ENCODE assay signal across 34 mouse cellular contexts in genomic region chr12:3188137-3188536, GRCm38 (mm10).
"Had no signal": no experiment of that assay in that cellular context is flagged by ENCODE, and none has a peak within 500 bp of the region (broad histone marks: within the 10 kb centered on the region; RNA-seq: fewer than 3 reads in every experiment).

No protein-coding gene starts in this region.

- H3K36me3 ChIP-seq: heart, embryonic 10.5 days; heart, embryonic 12.5 days; heart, embryonic 13.5 days; heart, embryonic 15.5 days; hindbrain, embryonic 10.5 days; hindbrain, embryonic 12.5 days; hindbrain, embryonic 13.5 days; hindbrain, embryonic 15.5 days; intestine, embryonic 15.5 days; kidney, embryonic 15.5 days had no signal

- ATAC-seq: hindbrain, embryonic 16.5 days; hindbrain, postnatal 0 days; inflammation-experienced regulatory T-cells, adult 6 months; intestine, embryonic 15.5 days; intestine, embryonic 16.5 days; intestine, postnatal 0 days had no signal

- H3K27me3 ChIP-seq: heart, embryonic 12.5 days; heart, embryonic 13.5 days; heart, embryonic 15.5 days; hindbrain, embryonic 12.5 days; hindbrain, embryonic 13.5 days; hindbrain, embryonic 15.5 days; intestine, embryonic 15.5 days; kidney, embryonic 15.5 days had no signal

- H3K27ac ChIP-seq: heart, embryonic 10.5 days; heart, embryonic 13.5 days; heart, embryonic 15.5 days; hindbrain, embryonic 10.5 days; hindbrain, embryonic 12.5 days; hindbrain, embryonic 13.5 days; hindbrain, embryonic 14.5 days; hindbrain, embryonic 15.5 days; hindbrain, postnatal 0 days; intestine, embryonic 15.5 days; kidney, embryonic 15.5 days; kidney, postnatal 0 days; layer of hippocampus, adult 2 months; left cerebral cortex, adult 2 months had no signal

- H3K4me3 ChIP-seq: heart, embryonic 10.5 days; heart, embryonic 12.5 days; heart, embryonic 13.5 days; heart, embryonic 15.5 days; hindbrain, embryonic 10.5 days; hindbrain, embryonic 12.5 days; hindbrain, embryonic 13.5 days; hindbrain, embryonic 15.5 days; intestine, embryonic 15.5 days; kidney, embryonic 15.5 days; layer of hippocampus, adult 2 months; left cerebral cortex, adult 2 months had no signal

- H3K4me1 ChIP-seq: heart, embryonic 10.5 days; heart, embryonic 12.5 days; heart, embryonic 13.5 days; heart, embryonic 15.5 days; hindbrain, embryonic 10.5 days; hindbrain, embryonic 12.5 days; hindbrain, embryonic 13.5 days; hindbrain, embryonic 15.5 days; intestine, embryonic 15.5 days; kidney, embryonic 15.5 days had no signal

- H3K9me3 ChIP-seq: heart, embryonic 10.5 days; heart, embryonic 12.5 days; heart, embryonic 13.5 days; heart, embryonic 15.5 days; hindbrain, embryonic 10.5 days; hindbrain, embryonic 12.5 days; hindbrain, embryonic 13.5 days; hindbrain, embryonic 15.5 days; intestine, embryonic 15.5 days; kidney, embryonic 15.5 days had no signal

- H3K9ac ChIP-seq: heart, embryonic 12.5 days; heart, embryonic 13.5 days; heart, embryonic 15.5 days; hindbrain, embryonic 12.5 days; hindbrain, embryonic 13.5 days; hindbrain, embryonic 14.5 days; hindbrain, embryonic 15.5 days; intestine, embryonic 15.5 days; kidney, embryonic 15.5 days had no signal

- DNase-seq: heart, postnatal 10 days; heart, postnatal 14 days; heart, postnatal 36 days; heart, postnatal 4 days; kidney, adult 11 months; kidney, adult 18-20 months; kidney, adult 2 months; kidney, adult 8-10 months; kidney, adult 9 months; kidney, postnatal 10 days; kidney, postnatal 14 days; kidney, postnatal 25 days; kidney, postnatal 36 days; kidney, postnatal 4 days; layer of hippocampus, postnatal 36 days had no signal
